Mouse (Mus musculus): ENCODE results near the gene Slc26a9.

DNA sequence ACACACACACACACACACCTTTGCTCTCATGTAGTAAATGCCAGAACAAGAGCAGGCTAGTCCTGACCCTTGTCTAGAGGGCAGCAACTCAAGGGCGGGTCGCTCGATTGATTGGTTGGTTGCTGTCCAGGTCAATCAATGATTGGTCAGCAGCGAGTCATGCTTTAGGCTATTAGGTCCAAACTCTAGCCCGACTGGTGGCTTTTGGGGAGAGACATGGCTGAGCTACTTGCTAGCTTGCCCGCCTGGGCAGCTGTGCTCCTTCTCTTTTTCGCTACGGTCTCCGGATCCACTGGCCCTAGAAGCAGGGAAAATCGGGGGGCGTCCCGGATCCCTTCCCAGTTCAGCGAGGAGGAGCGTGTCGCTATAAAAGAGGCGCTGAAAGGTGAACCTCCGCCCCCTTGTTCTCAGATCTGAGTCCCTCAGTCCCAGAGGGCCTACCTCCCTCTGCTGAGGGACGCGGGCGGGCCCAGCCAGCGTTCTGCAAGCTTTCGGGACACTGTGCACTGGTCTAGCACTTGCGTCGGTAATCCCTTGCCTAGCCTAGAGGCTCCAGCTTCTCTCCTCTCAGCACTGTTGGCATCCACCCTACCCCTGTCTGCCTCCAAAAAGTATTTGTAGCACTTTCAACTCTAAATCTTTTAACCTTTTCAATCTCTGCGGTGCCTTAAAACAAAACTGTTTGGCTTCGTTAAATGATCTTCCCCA is 53.5 kb downstream of the Slc26a9 start, which contains the start of gene Pm20d1:
- TF ChIP-seq CTCF (conservative IDR thresholded peaks at IDR 0.05; ENCODE audit: low read length): no peak
- TF ChIP-seq NANOG (IDR thresholded peaks at IDR 0.05; ENCODE audit: borderline replicate concordance, low read length): no peak
- TF ChIP-seq POU5F1 (IDR thresholded peaks at IDR 0.05; ENCODE audit: borderline replicate concordance, low read length): no peak

Measured in E14TG2a.4 (cell line).